Mouse (Mus musculus) heart, postnatal 36 days (tissue): ENCODE measurements around the gene Lrp2bp. TPM values are rescaled to one million over a fixed set of nuclear protein-coding genes. Genes with fewer than 3 reads are reported as not detected.

Experiments used
- DNase-seq, 2 experiments: peaks; one replicate each; pipeline ENCODE4 v3.0.0; 2021 to 2022
- intact Hi-C: fragments of 180-260 bp; cut with DNase I; formaldehyde crosslinking; loops from one replicate; pipeline ENCODE4 v1.15.1; 2025
- total RNA-seq, 2 experiments: library from RNA; stranded (reverse); gene quantifications; 2 replicates each; pipeline ENCODE4 v1.2.3; 2021

Lrp2bp gene
- total RNA-seq = under 1 TPM; 0.57 to 0.69 TPM

DNA sequence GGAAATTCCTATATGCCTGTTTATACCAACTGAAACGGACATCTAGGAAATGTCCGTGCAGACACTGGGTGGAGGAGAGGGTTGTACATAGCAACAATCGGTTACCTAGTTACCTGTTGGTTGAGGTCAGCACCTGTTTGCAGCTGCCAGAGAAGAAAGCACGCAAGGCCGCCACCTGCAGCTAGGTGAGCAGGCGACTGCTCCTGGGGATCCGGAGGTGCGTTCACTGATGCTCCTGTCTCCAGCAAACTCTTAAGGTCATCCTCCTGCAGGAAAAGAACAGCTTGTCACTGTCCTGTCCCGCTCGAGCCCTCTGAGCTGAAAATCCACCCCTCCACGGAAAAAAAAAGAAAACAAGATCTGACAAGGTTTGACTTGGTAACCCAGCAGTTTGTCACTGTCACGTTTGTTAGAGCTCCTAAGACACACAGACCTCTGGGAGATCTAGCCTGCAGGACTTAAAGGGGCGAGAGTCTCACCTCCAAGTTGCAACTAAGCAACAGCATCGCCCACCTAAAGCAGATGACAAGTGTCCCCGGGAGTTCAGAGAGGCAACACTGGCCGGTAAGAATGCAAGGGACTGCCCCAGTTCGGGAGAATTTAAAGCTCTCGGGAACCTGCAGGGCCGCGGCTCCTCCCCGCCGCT, at the start of gene Lrp2bp:
Gene Lrp2bp, plus strand, starts transcription at position 166 of the 646 bp plus-strand sequence.
- intact Hi-C loops = loop anchor here (2.0 kb wide), 2 partner anchors 24 to 152 kb away; partner anchors contain the start of genes 1700029J07Rik, Cfap97 and Ufsp2
- DNase-seq = no peak

DNA sequence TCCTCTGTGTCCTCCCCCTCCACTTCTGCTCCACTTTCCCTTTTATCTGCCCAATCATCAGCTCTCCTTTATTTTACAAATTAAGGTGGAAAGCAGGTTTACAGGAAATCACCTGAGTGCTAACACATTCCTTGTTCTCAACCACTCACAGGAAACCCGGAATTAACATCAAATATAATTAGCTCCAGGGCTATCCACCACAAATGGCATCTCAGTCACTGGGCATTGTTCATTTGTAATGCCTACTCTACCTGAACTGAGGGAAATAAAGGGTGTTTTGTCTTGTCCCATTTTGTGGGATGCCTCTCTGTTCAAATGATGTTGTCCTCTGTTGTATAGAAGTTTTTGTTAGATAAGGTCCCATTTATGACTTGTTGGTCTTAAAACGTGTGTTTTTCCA, 48.5 kb upstream of the Lrp2bp start:
- DNase-seq = no peak
- intact Hi-C loops = no loop called here

DNA sequence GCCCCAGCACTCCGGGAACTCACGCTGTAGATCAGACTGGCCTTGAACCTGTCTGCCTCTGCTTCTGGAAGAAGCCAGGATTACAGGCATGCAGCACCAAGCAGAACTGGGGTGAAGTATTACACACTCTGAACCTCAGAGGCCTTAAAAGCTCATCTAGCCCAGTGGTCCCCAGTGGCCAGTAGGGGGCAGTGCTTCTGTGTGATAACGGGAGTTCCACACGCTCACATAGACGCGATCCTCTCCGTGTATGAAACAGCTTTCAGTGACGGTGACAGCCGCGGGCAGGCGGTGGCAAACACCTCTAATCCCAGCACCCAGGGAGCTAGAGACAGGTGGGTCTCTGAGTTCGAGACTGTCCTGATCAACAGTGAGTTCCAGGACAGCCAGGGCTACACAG, 28.2 kb upstream of the Lrp2bp start:
- intact Hi-C loops = no loop called here
- DNase-seq = no peak

DNA sequence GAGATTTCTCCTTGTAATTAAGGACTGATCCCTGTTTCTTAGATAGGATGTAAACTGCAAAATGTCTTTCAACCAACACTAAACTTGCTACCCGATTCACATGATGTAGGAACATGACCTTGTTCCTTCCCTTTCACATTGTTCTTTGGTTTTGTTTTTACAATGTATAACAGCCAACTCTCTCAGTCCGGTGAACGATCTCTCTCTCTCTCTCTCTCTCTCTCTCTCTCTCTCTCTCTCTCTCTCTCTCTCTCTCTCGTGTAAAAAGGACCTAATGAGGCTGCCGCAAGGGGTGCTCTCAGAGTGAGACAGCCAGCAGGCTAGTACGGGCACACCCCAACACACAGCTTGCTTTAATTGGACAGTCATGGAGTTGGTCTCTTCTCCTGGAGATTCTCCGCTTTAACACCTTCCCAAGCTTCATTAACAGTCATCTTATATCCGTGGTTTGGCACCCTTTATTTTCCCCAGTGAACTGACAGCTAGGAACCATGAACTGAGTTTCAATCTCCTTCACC, 25.1 kb upstream of the Lrp2bp start:
- no peak for DNase-seq
- intact Hi-C loops = loop anchor here (2.0 kb wide), 1 partner anchor 25 kb away; the partner anchor contains the start of gene Lrp2bp

DNA sequence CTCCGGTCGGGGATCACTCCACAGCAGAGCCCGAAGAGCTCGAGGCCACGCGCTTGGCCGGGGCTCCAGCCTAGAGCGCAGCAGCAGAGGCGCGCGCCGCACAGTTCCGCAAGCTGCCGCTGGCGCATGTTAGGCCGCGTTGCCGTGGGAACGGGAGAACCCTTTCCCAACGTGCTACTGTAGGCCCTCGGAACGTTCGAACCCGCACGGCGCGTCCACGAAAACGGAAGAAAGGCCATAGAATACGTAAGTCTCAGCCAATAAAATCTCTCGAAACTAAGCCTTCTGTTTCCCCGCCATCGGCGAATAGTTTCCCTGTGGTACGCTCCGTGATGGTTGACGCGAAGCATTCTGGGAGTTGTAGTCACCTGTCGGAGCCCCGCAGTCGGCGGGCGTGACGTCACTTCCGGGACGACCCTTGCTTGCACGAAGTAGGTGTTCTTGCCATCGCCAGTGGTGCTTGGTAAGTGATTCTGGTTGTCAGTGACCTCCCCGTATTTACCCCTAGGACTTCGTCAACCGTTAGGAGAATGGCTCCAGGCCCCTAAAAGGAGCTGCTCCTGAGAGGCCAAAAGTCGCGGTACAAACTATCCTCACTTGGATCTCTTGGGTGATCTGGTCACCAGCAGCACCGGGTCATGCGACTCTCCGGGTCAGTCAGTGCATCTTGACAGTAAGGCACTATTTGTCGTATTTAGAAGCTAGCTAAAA, 23.8 kb upstream of the Lrp2bp start, which contains the start of the genes 1700029J07Rik and Ufsp2:
Gene 1700029J07Rik, minus strand, starts transcription at position 127 of the 711 bp plus-strand sequence.
Gene Ufsp2, plus strand, starts transcription at position 403 of the 711 bp plus-strand sequence.
- intact Hi-C loops = loop anchor here (2.0 kb wide), 1 partner anchor 24 kb away; the partner anchor contains the start of gene Lrp2bp
- peak; percentile 97 to 98 for DNase-seq

DNA sequence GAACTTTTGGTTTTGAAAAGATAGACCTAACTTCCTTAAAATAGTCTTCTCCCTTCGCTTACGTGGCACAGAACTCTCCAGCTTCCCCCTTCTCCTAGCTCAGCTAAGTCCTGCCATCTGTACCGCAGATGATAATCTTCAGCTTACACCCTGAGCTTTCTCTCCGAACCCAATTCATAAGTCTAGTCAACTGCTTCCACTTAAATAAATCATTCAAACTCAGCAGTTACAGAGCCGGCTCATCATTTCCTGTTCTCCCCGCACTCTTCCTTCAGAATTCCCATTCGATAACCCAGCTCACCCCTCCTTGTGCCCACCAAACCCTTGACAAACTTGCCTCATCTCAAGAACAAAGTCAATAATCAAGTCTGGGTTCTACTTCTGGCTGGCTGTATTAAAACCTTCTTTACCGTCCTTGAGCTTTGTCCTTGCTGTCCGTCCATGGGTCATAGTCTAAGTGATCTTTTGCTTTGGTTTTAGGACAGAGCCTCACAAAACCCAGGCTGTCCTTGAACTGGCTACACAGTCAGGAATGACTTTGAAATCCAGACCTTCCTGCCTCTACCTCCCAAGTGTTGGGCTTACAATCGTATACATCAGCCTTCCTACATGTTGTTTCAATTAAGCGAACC, 23.1 kb upstream of the Lrp2bp start:
- no peak for DNase-seq
- intact Hi-C loops = loop anchor here (2.0 kb wide), 1 partner anchor 23 kb away; the partner anchor contains the start of gene Lrp2bp

DNA sequence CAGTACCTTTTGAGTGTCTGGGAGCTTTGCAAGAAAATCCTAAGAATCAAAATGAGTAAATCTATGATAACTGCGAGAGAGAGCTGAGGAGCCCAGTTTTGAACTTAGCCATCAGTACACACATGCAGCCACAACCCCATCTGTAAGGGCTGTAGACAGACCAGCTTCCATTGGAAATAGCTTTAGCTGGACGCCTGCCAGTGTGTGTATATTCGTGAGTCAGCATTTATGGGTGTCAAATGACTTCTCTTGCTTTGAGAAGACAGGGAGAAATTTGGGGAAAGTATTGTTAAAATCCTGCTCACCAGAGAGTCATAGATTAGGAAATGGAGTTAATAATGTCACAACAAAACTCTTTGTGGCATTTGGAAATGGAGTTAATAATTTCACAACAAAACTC, 12.4 kb upstream of the Lrp2bp start:
- intact Hi-C loops = no loop called here
- no peak for DNase-seq

DNA sequence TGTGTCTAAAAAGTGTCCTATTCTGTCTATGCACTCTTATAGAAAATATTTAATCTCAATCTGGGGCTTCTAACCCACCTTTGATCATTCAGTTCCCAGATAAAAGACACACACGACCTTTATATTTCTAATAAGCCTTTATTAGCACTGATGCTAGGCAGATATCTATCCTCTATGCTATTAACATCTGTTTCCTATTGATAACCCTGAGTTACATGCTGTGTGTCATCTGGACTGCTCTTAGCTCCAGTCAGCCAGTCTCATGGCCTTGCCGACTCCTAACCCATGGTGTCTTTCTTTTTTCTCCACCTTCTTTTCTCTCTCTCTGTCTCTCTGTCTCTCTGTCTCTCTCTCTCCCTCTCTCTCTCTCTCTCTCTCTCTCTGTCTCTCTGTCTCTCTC, 10.9 kb upstream of the Lrp2bp start:
- intact Hi-C loops = no loop called here
- DNase-seq = no peak

DNA sequence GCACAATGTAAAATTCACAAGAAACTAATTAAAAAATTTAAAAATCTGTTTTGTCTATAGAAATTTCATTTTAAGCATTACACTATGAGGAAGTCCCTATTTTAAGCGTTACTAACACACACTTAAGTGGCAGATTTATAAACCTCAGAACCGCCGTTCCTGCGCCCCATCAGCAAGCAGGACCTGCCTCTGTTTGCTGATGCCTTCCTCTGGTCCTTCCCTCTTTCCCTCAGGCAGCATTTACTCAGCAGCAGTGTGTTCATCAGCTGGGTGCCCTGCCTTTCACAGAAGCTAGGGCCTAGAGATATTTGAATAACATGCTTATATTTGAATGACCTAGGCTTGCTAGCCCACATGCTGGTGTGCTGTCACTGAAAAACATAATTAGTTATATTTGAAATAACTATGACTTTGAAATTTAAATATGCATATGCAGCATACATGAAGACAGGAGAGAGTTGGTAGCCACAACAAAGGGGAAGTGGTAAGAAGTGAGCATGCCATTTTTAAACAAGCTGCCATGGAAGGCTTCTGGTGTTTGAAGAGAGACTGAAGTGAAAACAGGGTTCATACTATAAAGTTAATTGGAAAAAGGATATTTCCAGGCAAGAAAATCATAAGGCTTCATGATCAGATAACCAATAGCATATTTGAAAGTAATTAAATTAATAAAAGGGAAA, 8.3 kb upstream of the Lrp2bp start:
- DNase-seq = no peak
- intact Hi-C loops = no loop called here

DNA sequence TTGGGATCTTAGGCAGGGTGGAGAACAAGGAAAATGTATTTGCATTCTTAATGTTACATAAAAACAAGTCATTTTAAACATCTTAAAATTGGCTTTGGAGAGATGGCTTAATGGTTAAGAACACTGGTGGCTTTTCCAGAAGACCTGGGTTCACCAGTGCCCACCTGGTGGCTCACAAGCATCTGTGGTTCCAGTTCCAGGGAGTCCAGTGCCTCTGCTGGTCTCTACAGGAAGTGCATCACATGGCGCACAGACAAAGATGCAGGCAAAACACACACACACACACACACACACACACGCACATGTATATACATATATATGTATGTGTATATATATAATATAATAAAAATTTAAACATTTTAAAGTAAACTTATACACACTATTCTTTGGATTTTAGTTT, 5.0 kb upstream of the Lrp2bp start:
- no peak for DNase-seq
- intact Hi-C loops = no loop called here

DNA sequence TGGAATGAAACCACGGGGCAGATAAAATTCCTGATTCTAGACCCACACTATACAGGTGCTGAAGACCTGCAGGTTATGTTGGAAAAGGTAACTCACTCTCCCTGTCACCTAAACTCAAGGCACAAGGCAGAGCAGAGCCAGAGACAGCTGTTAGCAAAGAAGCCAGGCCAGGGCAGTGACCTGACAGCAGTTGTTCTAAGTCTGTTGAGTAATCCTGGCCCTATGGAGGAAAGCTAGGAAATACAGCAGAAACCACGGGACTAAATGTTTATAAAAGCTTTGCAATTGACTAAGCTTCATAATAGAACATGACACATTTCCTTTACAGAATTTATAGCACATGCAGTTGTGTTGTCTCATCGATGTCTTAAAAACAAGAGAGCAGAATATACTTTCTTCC, 3.5 kb upstream of the Lrp2bp start:
- DNase-seq = no peak
- intact Hi-C loops = no loop called here

DNA sequence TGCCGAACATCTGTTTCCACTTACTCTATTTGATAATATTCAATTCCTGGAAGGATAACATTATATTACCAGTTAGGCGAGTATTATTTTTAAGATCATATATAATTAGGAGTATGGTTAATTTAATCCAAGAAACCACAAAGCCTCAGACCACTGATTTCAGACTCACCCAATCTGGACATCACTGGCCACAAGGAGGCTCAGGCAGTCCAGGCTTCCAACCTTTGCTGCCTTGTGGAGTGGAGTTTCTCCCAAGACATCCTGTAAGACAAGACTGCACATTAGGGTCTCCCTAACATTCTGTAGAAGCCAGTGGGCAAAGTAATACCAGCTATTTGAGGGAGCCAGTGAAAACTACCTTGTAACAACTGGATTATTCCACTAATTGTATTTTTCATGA, 875 bp upstream of the Lrp2bp start:
- DNase-seq = no peak
- intact Hi-C loops = loop anchor here (2.0 kb wide), 2 partner anchors 23 to 153 kb away; partner anchors contain the start of genes 1700029J07Rik, Cfap97 and Ufsp2

DNA sequence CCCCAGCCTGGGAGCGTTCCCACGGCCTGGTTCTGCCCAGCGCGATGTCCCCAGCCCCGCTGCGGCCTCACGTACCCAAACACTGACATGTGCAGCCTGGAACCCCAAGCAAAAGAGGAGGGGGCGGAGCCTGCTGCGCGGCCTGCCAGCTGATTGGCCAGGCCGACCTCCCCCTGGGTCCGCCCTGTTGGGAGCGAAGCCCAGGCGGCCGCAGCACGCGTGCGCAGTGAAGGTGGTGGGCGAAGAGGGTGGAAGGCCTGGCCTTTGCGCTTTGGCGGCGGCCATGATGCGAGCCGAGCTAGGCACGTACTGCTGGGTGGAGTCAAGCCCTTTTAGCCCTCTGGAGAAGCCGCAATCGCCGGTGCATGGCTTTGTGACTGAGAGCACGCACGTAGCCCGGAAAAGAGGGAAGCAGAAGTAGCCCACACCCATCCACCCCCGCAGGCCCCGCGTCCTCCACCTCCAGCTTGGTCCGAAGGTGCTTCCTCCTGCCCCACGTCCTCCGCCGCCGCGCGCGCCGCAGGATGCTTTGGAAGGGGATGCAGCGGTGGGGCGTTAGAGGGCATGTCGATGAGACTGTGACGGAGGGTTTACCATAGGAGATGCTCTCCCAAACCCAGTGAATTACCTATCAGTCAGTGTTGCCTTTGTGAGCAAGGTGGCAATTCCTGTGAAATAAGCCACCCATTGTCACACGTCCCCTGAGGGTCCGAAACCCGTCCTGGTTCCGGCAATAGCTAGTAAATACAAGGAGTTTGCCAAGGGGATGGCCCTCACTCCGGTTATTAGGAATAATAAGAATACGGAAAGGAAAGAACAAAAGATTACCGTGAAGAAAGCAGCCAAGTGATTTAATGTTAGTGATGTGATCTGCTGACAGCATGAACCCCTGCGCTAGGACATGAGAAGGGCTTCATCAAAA, 942 bp downstream of the Lrp2bp start:
- DNase-seq = peak; percentile 99 to 100
- intact Hi-C loops = loop anchor here (2.0 kb wide), 2 partner anchors 25 to 151 kb away; partner anchors contain the start of genes 1700029J07Rik, Cfap97 and Ufsp2

DNA sequence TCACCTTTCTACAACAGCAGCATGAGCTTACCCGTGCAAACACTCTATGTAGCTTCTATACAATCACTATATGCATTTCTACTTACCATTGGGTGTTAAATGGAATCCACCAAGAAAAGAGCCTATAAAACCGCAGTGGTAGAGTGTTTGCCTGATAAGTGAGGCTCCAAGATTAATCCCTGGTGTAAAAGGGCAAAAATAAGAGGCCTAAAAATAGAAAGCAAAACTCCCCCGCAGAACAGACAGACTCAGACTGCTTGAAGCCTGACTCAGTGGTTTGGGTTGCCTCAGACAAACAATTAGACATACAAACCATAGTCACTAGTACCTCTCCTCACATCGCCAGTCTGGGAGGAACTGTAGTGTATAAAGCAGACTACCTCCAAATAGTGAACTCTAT, 6.5 kb downstream of the Lrp2bp start, which contains the start of gene Ankrd37:
Gene Ankrd37, minus strand, starts transcription at position 112 of the 400 bp plus-strand sequence.
- intact Hi-C loops = no loop called here
- DNase-seq = no peak

DNA sequence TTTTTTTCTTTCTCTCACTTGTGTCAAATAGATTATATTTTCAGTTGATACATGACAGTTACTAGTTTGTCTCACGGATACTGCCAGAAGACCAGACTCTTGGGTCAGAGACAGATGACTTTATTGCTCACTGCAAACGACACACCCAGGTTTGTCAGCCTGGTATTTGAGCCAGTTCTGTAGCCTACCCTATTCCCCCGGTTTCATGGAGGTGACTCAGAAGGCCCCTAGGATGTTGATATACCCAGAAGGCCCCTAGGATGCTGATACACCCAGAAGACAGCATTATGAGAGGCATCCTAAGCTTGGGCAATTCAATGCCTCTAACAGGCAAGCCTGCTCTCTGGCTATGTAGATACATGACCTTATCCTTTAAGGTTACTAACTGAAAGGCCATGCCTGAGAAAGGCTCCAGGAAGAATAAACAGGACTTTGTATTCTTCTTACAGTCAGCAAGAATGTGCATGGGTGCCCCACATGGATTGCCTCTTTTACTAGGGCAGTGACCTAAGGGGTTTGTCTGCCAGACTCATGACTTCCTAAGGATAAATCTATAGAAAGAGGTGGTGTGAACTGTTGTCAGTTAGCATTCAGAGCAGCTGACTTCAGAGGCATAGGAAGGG, 8.1 kb downstream of the Lrp2bp start:
- no peak for DNase-seq
- intact Hi-C loops = no loop called here

DNA sequence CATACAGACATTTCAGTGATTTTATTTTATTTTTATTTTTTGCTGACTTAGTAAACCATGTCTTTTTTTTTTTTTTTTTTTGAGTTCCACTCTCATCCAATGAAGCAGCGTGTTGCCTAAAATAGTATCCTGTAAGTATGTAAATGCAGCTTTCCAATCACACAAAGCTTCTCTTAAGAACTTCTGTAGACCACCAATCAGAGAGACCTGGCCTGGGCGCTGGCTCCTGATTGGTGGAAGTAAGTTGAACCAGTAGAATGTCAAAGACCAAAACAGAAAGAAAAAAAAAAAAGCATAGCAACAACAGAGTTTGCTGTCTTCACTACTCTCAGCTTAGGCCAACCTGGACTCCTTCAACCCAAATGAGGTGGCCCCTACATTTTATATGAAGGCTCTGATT, 11.2 kb downstream of the Lrp2bp start:
- DNase-seq = no peak
- intact Hi-C loops = no loop called here

DNA sequence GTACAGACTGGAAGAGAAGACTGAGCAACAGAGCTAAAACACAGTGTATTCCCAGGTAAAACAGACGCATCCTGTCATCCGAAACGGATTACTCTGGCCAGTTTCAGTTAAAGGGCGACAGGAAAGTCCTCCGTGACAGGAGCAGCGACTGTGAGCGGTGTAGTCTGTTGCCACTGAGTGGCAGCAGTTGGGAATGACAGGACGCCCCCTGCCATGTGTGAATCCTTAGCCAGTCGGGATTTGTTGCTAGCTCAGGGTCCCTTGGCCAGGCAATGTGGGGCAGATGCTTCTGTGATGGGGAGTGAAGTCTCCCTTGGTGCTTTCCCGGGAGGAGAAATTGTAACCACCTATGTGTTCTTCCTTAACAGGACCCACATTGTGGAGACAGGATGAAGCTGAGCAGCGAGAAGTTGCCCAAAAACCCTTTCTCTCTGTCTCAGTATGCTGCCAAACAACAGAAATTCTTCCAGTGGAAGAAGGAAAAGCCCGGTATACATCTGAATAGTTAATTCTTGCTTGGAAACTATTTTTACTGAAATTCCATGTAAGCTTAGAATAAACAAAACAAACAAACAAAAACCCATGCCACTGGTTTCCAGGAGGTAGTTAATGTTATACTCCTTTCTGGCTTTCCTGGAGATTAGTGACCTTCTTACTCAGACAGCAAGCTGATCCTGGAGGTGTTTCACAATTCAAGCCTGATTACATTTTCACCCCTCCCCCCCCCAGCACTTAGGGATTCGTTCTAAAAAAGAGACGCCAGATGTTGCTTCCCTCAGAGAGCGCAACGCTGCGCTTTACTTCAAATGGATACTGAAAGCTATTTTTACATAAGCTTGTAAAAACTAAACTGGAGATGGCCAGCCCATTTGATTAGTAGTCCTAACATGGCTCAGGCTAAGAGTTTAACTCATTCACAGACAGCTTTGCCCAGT, 11.9 kb downstream of the Lrp2bp start:
- intact Hi-C loops = no loop called here
- peak; percentile 31 to 39 for DNase-seq

DNA sequence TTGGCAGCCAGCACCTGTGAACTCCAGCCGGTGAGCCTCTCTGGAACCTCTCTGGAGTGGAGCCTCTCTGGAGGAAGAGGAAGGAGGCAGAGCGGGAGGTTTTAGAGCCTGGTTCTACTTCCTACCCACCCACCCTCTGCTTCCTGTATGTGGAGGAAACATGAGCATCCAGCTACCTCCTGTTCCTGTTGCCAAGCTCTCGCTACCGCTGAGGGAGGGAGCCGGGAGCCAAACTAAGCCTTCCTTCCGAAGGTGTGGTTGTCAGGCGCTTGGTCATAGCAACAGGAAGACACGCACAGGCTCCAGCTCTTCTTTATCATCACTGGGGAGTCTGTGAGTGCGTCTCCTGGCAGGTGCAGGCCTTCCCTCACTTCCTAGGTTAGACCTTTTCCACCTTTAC, 23.1 kb downstream of the Lrp2bp start:
- peak in 1 of 2 experiments; percentile 14 for DNase-seq
- intact Hi-C loops = no loop called here
